Mouse (Mus musculus) embryonic fibroblast, embryonic 13.5 days (primary cell): ENCODE measurements around the gene Cbx4.

ENCODE experiments used
- CTCF ChIP-seq: IDR thresholded peaks from 2 replicates; pipeline ENCODE4 v1.5.1; 2011; ENCODE audit warnings: mild to moderate bottlenecking, control low read depth, low read length, moderate library complexity, borderline replicate concordance; ENCODE audit not compliant: insufficient read depth
- POLR2A ChIP-seq: IDR thresholded peaks from 2 replicates; pipeline ENCODE4 v1.6.1; 2011; ENCODE audit warnings: low read depth, mild to moderate bottlenecking, control low read depth, low read length, moderate library complexity

GRCm38 (mm10) chr11:119036934-119037779, 48.9 kb downstream of the Cbx4 start:
- TF ChIP-seq CTCF (no peak), POLR2A (no peak)
